Mouse (Mus musculus) activated CD4-positive, CD25-positive, alpha-beta regulatory T cell, adult 4 months (primary cell): ENCODE results near the gene Gm8082. TPM values are rescaled to one million over a fixed set of nuclear protein-coding genes. Genes with fewer than 3 reads are reported as not detected.
"Not testable (repeated sequence)": the region's sequence is repeated elsewhere in the genome, so short reads cannot be mapped to it uniquely, and the experiment has no call there.

Experiments
- ATAC-seq: one replicate; pipeline ENCODE4 v1.8.0; 2017
- polyA plus RNA-seq, 2 experiments: library from polyadenylated mRNA; unstranded; fragments of 100-300 nt; shearing (Covaris generic); gene quantifications; one replicate each; pipeline ENCODE4 v1.2.1; 2017

Gm8082 gene
- polyA plus RNA-seq = not detected

GRCm38 (mm10) chr14:42993524-42993923 lies at the start of gene Gm8082:
Gene Gm8082 (minus strand): TSS chr14:42993624.
- ATAC-seq = not testable (repeated sequence)

- ATAC-seq = not testable (repeated sequence)
Measured at GRCm38 (mm10) chr14:43015528-43015927, 22.1 kb upstream of the Gm8082 start, which contains the start of gene Gm10376. Gene Gm10376 (minus strand): TSS chr14:43015628.

Other genes starting within 250 kb of the Gm8082 start
- gene Gm3015, start 224.8 kb downstream of the Gm8082 start, polyA plus RNA-seq = not detected
- gene Gm10377, start 195.6 kb downstream of the Gm8082 start, polyA plus RNA-seq = not detected
- not detected for gene Gm21977, start 140.1 kb downstream of the Gm8082 start, polyA plus RNA-seq
- not detected for gene Gm10376, start 22.0 kb upstream of the Gm8082 start, polyA plus RNA-seq
- gene Gm8094, start 83.0 kb upstream of the Gm8082 start, polyA plus RNA-seq = not detected
- gene Gm8104, start 107.0 kb upstream of the Gm8082 start, polyA plus RNA-seq = not detected
- gene Gm7233, start 186.2 kb upstream of the Gm8082 start, polyA plus RNA-seq = not detected
- gene Gm8122, start 241.7 kb upstream of the Gm8082 start, polyA plus RNA-seq = not detected